Mouse (Mus musculus) stomach, embryonic 14.5 days (tissue): ENCODE measurements at regions not wholly inside any gene's neighbourhood (a gene's known extent, or its start where the extent isn't known, plus 50 kb on each side); places are given as distances from the start of the nearest gene placed in this dataset.

Source experiments
- ATAC-seq: fragments of 200-750 bp; cut with Nextera tagmentation; 2 replicates; pipeline ENCODE4 v1.8.0; 2017; ENCODE audit warnings: low read depth, moderate TSS enrichment; ENCODE audit not compliant: insufficient number of reproducible peaks, insufficient read depth, low FRiP score
- H3K27ac ChIP-seq: fragments of 300-500 bp; sonication (generic); 2 replicates; pipeline ENCODE4 v1.5.1; 2014; ENCODE audit warnings: mild to moderate bottlenecking, low read length, moderate library complexity, mixed read lengths
- H3K27me3 ChIP-seq: fragments of 300-500 bp; sonication (generic); 2 replicates; pipeline ENCODE4 v1.6.1; 2014; ENCODE audit warnings: low read length, control low read depth, mixed read lengths; ENCODE audit not compliant: control insufficient read depth, insufficient read depth
- H3K36me3 ChIP-seq: fragments of 300-500 bp; sonication (generic); 2 replicates; pipeline ENCODE4 v1.6.1; 2014; ENCODE audit warnings: mild to moderate bottlenecking, control low read depth, low read length, moderate library complexity, mixed read lengths; ENCODE audit not compliant: control insufficient read depth, insufficient read depth
- H3K4me1 ChIP-seq: fragments of 300-500 bp; sonication (generic); 2 replicates; pipeline ENCODE4 v1.6.1; 2014; ENCODE audit warnings: low read length, control low read depth, mixed read lengths; ENCODE audit not compliant: control insufficient read depth, insufficient read depth
- H3K4me2 ChIP-seq: fragments of 300-500 bp; sonication (generic); replicated peaks from 2 replicates; pipeline ENCODE4 v1.6.1; 2014; ENCODE audit warnings: low read depth, low read length, control low read depth
- H3K4me3 ChIP-seq: fragments of 300-500 bp; sonication (generic); 2 replicates; pipeline ENCODE4 v1.5.1; 2014; ENCODE audit warnings: low read depth, low read length, control low read depth
- H3K9ac ChIP-seq: fragments of 300-500 bp; sonication (generic); replicated peaks from 2 replicates; pipeline ENCODE4 v1.6.1; 2014; ENCODE audit warnings: low read depth, mild to moderate bottlenecking, control low read depth, low read length, moderate library complexity, mixed read lengths
- H3K9me3 ChIP-seq: fragments of 300-500 bp; sonication (generic); 2 replicates; pipeline ENCODE4 v1.6.1; 2016; ENCODE audit warnings: low read depth, low read length, control low read depth; ENCODE audit not compliant: control insufficient read depth
- WGBS: fragments of 180-500 bp; shearing (Covaris S2); extraction: QIAGEN DNeasy Blood & Tissue Kit; methylation state at CpG from one replicate; pipeline ENCODE4 v1.1.7; 2014; 5-methylcytosine and 5-hydroxymethylcytosine counted together

DNA sequence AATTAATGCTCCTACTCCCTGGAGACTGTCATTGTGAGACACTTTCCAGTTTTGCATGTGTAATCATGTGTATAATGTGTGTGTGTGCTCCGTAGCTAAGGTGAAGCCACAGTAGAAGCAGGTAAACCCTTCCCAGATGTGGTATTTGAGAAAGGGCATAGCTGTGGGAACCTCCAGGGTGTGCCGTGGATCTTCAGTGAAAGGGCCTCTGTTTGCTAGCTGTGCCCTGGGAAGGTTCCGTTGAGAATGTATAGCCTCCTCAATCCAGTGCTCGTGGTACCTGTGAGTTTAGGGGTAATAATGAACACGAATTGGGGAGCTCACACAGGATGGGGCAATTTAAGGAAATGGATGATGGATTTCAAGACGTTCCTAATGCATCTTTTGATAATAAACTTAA, 447.6 kb downstream of the Sox2 start:
- Histone ChIP-seq H3K4me2 (no peak overlapping the region), H3K27ac (no peak overlapping the region), H3K27me3 (no peaks in the 10 kb centered on the region), H3K9me3 (no peaks in the 10 kb centered on the region), H3K4me3 (no peak overlapping the region), H3K36me3 (no peaks in the 10 kb centered on the region), H3K4me1 (0 out of 2 replicates have a peak, but pooled peaks cover 3% of the 10 kb centered on the region), H3K9ac (no peak overlapping the region)
- no peak for ATAC-seq
- WGBS: 79% methylated on average over 6 of the region's 6 CpGs

- no peaks in the 10 kb centered on the region for H3K27me3 ChIP-seq
- H3K36me3 ChIP-seq: no peaks in the 10 kb centered on the region
- H3K9me3 ChIP-seq: no peaks in the 10 kb centered on the region
- H3K9ac ChIP-seq: no peak overlapping the region
- no peak overlapping the region for H3K4me2 ChIP-seq
- H3K4me3 ChIP-seq: no peak overlapping the region
- H3K4me1 ChIP-seq: 0 out of 2 replicates have a peak, but pooled peaks cover 3% of the 10 kb centered on the region
- no peak overlapping the region for H3K27ac ChIP-seq
- ATAC-seq: no peak
- WGBS: 65% methylated on average over 3 of the region's 3 CpGs
These were observed 449.0 kb downstream of the Sox2 start for GRCm38 (mm10) chr3:35099226-35099625.

DNA sequence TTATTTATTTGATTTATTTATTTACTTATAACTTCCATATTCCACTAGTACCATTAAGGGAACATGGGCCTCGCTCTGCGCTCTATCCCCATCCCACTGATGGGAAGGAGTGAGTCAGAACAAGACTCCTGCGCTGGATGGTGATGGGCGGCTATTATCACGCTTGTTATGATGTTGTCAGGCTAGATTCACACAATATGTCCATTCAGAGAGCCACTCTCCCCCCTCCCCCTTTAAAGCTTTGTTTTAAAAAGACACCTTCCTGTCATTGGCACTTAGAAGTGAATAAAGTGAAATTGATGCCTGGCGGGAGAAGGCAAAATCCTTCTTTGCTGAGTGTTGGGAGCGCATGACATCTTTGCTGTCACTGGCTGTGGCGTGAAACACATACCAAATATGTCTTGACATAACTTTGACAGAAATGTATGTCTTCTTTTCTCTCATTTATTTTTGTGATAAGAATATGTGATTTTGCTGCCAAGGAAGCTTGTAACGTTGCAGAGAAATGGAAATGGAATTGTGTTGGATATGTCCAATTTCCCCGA, 449.7 kb downstream of the Sox2 start:
- no peaks in the 10 kb centered on the region for H3K36me3 ChIP-seq
- WGBS: 84% methylated on average over 10 of the region's 10 CpGs
- ATAC-seq: no peak

DNA sequence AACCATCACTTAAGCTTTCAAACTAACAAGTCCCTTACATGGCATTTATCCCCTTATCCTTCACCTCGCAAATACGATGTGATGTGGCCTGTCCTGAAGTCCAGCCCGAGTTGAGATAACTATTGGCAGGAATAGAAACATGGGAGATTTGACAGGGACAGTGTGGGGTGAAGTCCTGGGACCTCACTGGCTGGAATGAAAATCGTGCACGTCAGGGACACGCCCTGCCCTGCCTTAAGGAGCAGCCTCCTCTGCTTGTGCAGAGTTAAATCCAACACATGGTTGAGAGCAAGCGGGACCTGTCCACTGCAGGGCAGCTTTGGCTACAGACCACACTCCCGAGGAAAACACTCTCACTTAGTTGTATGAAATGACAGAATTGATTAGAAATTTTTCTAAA, 451.1 kb downstream of the Sox2 start:
- Histone ChIP-seq H3K4me3 (no peak overlapping the region), H3K4me2 (no peak overlapping the region), H3K27ac (no peak overlapping the region), H3K9ac (no peak overlapping the region), H3K27me3 (no peaks in the 10 kb centered on the region), H3K9me3 (no peaks in the 10 kb centered on the region), H3K36me3 (no peaks in the 10 kb centered on the region), H3K4me1 (0 out of 2 replicates have a peak, but pooled peaks cover 3% of the 10 kb centered on the region)
- 61% methylated on average over 8 of the region's 8 CpGs for WGBS
- ATAC-seq: no peak

More for the DNA sequence above, 449.7 kb downstream of the Sox2 start:
- H3K9me3 ChIP-seq: no peaks in the 10 kb centered on the region
- no peak overlapping the region for H3K9ac ChIP-seq
- H3K27ac ChIP-seq: no peak overlapping the region
- no peak overlapping the region for H3K4me2 ChIP-seq
- 0 out of 2 replicates have a peak, but pooled peaks cover 3% of the 10 kb centered on the region for H3K4me1 ChIP-seq
- H3K4me3 ChIP-seq: no peak overlapping the region
- H3K27me3 ChIP-seq: no peaks in the 10 kb centered on the region

DNA sequence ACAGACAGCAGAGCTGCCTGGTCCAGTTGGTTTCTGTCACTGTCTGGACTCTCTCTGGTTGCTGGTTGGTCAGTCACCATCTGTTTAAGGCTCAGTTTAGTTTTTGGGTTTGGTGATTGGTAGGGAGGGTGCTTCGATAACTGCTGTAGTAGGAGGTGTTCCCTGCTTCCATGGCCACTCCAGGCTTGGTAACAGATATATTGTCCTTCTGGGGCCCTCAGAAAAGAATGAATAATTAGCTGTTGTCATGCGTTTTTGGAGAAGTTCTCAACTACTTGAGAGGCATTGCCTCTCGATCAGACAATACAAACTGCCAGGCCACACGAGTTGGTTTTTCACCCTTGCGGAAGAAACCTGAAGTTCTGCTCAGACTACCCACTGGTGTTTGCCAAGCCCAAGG, 451.7 kb downstream of the Sox2 start:
- Histone ChIP-seq H3K4me1 (0 out of 2 replicates have a peak, but pooled peaks cover 3% of the 10 kb centered on the region), H3K4me2 (no peak overlapping the region), H3K36me3 (no peaks in the 10 kb centered on the region), H3K9ac (no peak overlapping the region), H3K4me3 (no peak overlapping the region), H3K27me3 (no peaks in the 10 kb centered on the region), H3K9me3 (no peaks in the 10 kb centered on the region), H3K27ac (no peak overlapping the region)
- ATAC-seq: no peak
- 64% methylated on average over 5 of the region's 5 CpGs for WGBS

- Histone ChIP-seq H3K27ac (no peak overlapping the region), H3K9me3 (no peaks in the 10 kb centered on the region), H3K4me3 (no peak overlapping the region), H3K9ac (no peak overlapping the region), H3K4me1 (0 out of 2 replicates have a peak, but pooled peaks cover 3% of the 10 kb centered on the region), H3K4me2 (no peak overlapping the region), H3K36me3 (no peaks in the 10 kb centered on the region), H3K27me3 (no peaks in the 10 kb centered on the region)
- no peak for ATAC-seq
- WGBS: 50% methylated on average over 13 of the region's 13 CpGs
These were observed 452.7 kb downstream of the Sox2 start for GRCm38 (mm10) chr3:35102715-35103591.

DNA sequence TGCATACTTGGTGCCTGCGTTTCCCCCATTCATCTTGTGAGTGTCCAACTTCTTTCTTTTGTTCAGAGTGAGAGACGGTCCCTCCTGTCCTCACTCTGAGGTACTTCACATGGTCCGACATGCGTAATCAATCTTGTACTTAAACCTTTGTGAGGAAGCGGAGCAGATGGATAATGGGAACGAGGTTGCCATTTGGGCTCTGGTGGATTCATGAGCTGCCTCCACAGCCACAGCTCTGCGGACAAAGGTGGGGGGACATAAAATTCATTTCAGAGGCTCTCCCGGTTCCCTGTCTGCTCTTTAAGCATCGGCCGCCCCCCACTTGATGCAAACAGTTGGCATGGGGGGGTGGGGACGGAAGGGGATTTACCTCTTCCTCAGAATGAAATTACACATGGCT, 454.7 kb downstream of the Sox2 start:
- H3K4me2 ChIP-seq: no peak overlapping the region
- no peaks in the 10 kb centered on the region for H3K27me3 ChIP-seq
- H3K4me3 ChIP-seq: no peak overlapping the region
- no peak for ATAC-seq
- H3K27ac ChIP-seq: no peak overlapping the region
- H3K36me3 ChIP-seq: no peaks in the 10 kb centered on the region
- WGBS: 70% methylated on average over 11 of the region's 11 CpGs
- 0 out of 2 replicates have a peak, but pooled peaks cover 3% of the 10 kb centered on the region for H3K4me1 ChIP-seq
- H3K9ac ChIP-seq: no peak overlapping the region
- no peaks in the 10 kb centered on the region for H3K9me3 ChIP-seq

GRCm38 (mm10) chr3:35106097-35106496, 455.9 kb downstream of the Sox2 start:
- Histone ChIP-seq H3K4me2 (no peak overlapping the region), H3K9me3 (no peaks in the 10 kb centered on the region), H3K9ac (no peak overlapping the region), H3K4me1 (0 out of 2 replicates have a peak, but pooled peaks cover 3% of the 10 kb centered on the region), H3K27me3 (no peaks in the 10 kb centered on the region), H3K4me3 (no peak overlapping the region), H3K27ac (no peak overlapping the region), H3K36me3 (no peaks in the 10 kb centered on the region)
- WGBS: 74% methylated on average over 7 of the region's 7 CpGs
- ATAC-seq: no peak
